14 mouse cellular contexts compared by ENCODE assay signal in the genomic region with DNA sequence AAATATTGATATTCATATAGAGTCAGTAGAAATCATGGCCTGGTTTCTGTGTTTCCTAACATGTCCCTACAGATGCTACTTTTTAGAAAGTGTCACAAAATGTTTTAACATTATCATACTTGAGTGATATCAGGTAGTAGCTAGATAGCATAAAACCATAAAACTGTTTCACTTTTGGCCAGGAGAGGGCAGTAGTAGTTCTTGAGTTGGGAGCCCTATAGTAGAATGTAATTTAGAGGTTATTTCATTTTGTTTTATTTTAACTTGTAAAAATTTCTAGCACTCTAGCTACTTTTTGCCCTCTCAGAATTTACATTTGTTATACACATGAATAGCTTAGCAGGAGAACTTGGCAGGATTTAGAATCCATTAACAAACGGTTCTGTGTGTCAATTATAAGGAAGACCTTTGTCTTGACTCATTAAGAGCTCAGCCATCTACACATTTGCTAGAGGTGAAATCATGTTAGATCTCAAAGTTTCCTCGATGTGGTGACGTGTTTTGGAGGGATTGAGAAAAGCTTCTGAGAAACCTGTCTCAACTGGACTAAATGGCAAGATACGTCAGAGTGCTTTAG.
A peak's percentile ranks its signal among the peaks of the same experiment; 100 is the strongest.
DNase-seq lines count a peak whose midpoint lies in the region; ATAC-seq and TF ChIP-seq lines count a peak whose summit lies in the region.
"Had no signal": no experiment of that assay in that cellular context is flagged by ENCODE, and none has a peak within 500 bp of the region (broad histone marks: within the 10 kb centered on the region; RNA-seq: fewer than 3 reads in every experiment).

No protein-coding gene starts in this region.

- H3K9me3 ChIP-seq in heart, embryonic 11.5 days (replicated peaks; ENCODE audit: control insufficient read depth, low read length): no peaks in the 10 kb centered on the region
- H3K9me3 ChIP-seq: heart, embryonic 10.5 days; liver, embryonic 15.5 days had no signal

- intact Hi-C loops in gastrocnemius, adult 2 months (cut with DNase I): no loop called here
- intact Hi-C loops in gastrocnemius, postnatal 14 days (cut with DNase I; ENCODE audit: low total_unique reads): no loop called here

- WGBS in heart, embryonic 11.5 days (ENCODE audit: insufficient replicate concordance): 54% methylated on average over 4 of the region's 4 CpGs

- no peaks in the 10 kb centered on the region for H3K36me3 ChIP-seq in heart, embryonic 11.5 days (ENCODE audit: control insufficient read depth, insufficient read depth, low read length)
- H3K36me3 ChIP-seq: heart, embryonic 10.5 days; liver, embryonic 15.5 days had no signal

- ATAC-seq in heart, embryonic 11.5 days (replicated peaks; ENCODE audit: insufficient number of reproducible peaks, low FRiP score, low TSS enrichment): no peak
- ATAC-seq: Patski had no signal

- no peak overlapping the region for H3K4me3 ChIP-seq in gastrocnemius, adult 2 months
- H3K4me3 ChIP-seq in heart, embryonic 11.5 days (ENCODE audit: low read depth, low read length): no peak overlapping the region
- H3K4me3 ChIP-seq: erythroblast, embryonic 14.5 days; heart, embryonic 10.5 days; liver, embryonic 15.5 days; myocyte had no signal

- H3K27ac ChIP-seq in gastrocnemius, adult 2 months: no peak overlapping the region
- no peak overlapping the region for H3K27ac ChIP-seq in heart, embryonic 11.5 days (ENCODE audit: low read depth, low read length)
- H3K27ac ChIP-seq: heart, embryonic 10.5 days; liver, embryonic 15.5 days had no signal

- H3K4me1 ChIP-seq in heart, embryonic 11.5 days (ENCODE audit: control insufficient read depth, insufficient read depth, low read length): no peaks in the 10 kb centered on the region
- H3K4me1 ChIP-seq: heart, embryonic 10.5 days; liver, embryonic 15.5 days had no signal

- DNase-seq in gastrocnemius, adult 2 months: no peak
- no peak for DNase-seq in gastrocnemius, postnatal 14 days
- DNase-seq in lung, postnatal 10 days: peak; percentile 1
- no peak for DNase-seq in lung, postnatal 25 days (ENCODE audit: low spot score)
- DNase-seq in embryo, embryonic 10.5 days (ENCODE audit: low spot score): peak; percentile 64
- DNase-seq in right cerebral cortex, postnatal 10 days (ENCODE audit: low spot score in 2 of 2): peak; percentile 17 to 20
- no peak for DNase-seq in heart, postnatal 4 days
- DNase-seq: thymus, postnatal 36 days had no signal

- no peak overlapping the region for H3K4me2 ChIP-seq in heart, embryonic 11.5 days
- H3K4me2 ChIP-seq: liver, embryonic 15.5 days had no signal

- no peak overlapping the region for H3K9ac ChIP-seq in heart, embryonic 11.5 days (ENCODE audit: low read depth, low read length)
- H3K9ac ChIP-seq: liver, embryonic 15.5 days had no signal

- TF ChIP-seq CTCF in gastrocnemius, adult 2 months (IDR thresholded peaks at IDR 0.05): peak; percentile 14; the same call in 1 of the 2 replicates

- no peaks in the 10 kb centered on the region for H3K27me3 ChIP-seq in heart, embryonic 11.5 days (ENCODE audit: control insufficient read depth, insufficient read depth, low read length)
- H3K27me3 ChIP-seq: liver, embryonic 15.5 days had no signal

Comparison
In these comparisons a context has a peak if more than half of its experiments do, and no peak if none do; other contexts are left out.
1. DNase-seq: peak in lung, postnatal 10 days (single experiment), embryo, embryonic 10.5 days (single experiment) and right cerebral cortex, postnatal 10 days (2 of 2); none in gastrocnemius, adult 2 months (single experiment), gastrocnemius, postnatal 14 days (single experiment), lung, postnatal 25 days (single experiment) and heart, postnatal 4 days (single experiment).